Mouse (Mus musculus) 3134 (cell line): ENCODE data around the gene Gm21256.
"Not testable (repeated sequence)": the region's sequence is repeated elsewhere in the genome, so short reads cannot be mapped to it uniquely, and the experiment has no call there.

Experiments used
- DNase-seq: peaks from one replicate; pipeline ENCODE4 v3.0.0-alpha.2; 2011; ENCODE audit warnings: low spot score; ENCODE audit not compliant: insufficient read length; ENCODE audit errors: extremely low read depth

Gene Gm21256

DNA sequence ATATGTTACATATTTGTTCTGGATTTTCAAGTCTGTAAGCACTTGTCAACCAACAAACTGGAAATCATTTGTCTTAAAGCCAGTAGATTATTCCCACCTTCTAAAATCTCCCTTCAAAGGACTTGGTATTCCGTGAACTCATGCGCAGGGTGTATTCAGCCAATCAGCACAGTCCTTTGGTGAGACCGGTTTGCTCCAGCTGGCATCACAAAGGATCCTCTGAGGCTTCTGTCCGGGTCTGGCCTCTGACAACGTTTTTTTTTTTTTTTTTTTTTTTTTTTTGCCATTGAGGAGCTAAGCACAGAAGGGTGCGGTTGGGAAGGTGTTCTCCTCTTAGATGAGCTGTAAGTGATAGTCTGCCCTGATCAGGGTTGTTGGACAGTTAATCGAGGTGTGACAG is at the start of gene Gm21256:
TSS of gene Gm21256 (plus strand) at position 301 of the 400 bp plus-strand sequence.
- not testable (repeated sequence) for DNase-seq
